Mouse (Mus musculus) G1E (cell line): Measurements from ENCODE around the gene Zfp282.

Experiments
- CTCF ChIP-seq: IDR thresholded peaks from 2 replicates; pipeline ENCODE4 v1.5.1; 2012; ENCODE audit warnings: low read depth, low read length, inconsistent platforms, mixed read lengths
- GATA1 ChIP-seq: IDR thresholded peaks from 2 replicates; pipeline ENCODE4 v1.6.1; 2012; ENCODE audit warnings: borderline replicate concordance, low read length, inconsistent platforms, mixed read lengths
- POLR2AphosphoS5 ChIP-seq: IDR thresholded peaks from 2 replicates; pipeline ENCODE4 v1.6.1; 2012; ENCODE audit warnings: low read depth, low read length, inconsistent platforms; ENCODE audit not compliant: insufficient replicate concordance
- TAL1 ChIP-seq: conservative IDR thresholded peaks from 2 replicates; pipeline ENCODE4 v1.6.1; 2012; ENCODE audit warnings: low read depth, low read length, inconsistent platforms, mixed read lengths

DNA sequence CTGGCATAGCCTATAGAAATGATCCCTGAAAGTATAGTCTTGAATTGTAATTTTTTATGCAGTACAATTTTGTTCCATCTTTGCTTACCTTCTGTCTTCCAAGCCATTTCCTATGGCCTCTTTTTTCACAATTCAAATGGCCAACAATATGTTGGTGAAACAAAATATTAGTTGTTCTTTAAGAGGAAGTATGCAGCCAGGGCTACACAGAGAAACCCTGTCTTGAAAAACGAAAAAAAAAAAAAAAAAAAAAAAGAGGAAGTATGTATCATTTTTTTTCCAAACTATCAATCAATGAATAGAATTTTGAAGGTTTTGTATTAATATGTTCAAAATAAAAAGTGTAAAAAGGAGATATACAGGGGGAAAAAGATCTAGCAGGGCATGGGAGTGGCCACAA is 34.6 kb downstream of the Zfp282 start:
- TF ChIP-seq CTCF: no peak
- no peak for TF ChIP-seq POLR2AphosphoS5
- TF ChIP-seq GATA1: no peak
- no peak for TF ChIP-seq TAL1
